Mouse (Mus musculus) frontal cortex, postnatal 36 days (tissue): ENCODE measurements at regions not wholly inside any gene's neighbourhood (a gene's known extent, or its start where the extent isn't known, plus 50 kb on each side); places are given as distances from the start of the nearest gene placed in this dataset.

Experiments used
- DNase-seq, 2 experiments: peaks; one replicate each; pipeline ENCODE4 v3.0.0; 2022; ENCODE audit warnings: low spot score in 2 of 2

DNA sequence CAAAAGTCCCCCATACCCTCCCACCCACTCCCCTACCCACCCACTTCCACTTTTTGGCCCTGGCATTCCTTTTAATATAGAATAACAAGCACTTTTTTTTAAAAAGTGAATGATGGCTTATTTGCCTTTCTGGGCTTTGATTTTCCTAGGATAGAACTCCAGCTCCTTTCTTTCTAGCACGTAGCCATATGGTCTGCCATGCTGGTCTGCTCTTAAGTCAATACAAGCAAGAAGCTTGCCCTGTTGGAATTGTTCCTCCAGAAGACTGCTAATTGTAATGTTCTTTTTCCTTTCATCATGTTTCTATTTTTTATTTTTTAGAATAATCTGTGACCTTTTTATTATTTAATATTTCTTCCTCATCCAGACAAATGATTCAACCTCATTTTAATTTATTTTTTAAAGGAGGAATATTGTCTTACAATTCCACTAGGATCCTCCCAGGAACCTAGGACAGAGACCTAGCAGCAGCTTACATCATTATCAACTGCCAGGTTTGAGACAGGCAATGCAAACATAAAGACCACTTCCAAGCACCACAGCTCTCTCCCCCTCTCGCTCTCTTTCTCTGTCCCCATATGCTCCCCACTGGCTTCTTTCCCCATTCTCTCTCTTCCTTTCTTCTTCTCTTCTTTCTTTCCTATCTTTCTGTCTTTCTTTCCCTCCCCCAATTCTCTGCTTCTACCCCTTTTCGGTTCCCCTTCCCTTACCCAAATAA, 558.9 kb downstream of the Otol1 start:
- no peak for DNase-seq

DNA sequence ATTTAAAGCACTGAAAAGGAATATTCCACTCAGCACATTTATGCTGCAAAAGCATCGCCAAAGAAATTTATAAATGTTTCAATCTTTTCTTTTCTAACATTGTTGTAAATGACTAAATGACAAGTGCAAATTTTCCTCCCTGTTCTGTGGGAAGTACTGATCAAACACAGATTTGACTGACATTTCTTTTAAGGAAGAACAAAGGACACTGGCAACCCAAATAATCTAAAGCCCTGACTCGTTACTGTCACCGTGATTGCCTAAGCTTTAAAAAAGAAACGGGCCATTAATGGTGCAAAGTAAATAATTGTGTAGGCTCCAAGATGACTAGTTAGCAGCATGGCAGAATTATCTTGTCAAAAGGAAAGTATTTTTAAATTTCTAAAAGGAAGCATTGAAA, 587.4 kb downstream of the Otol1 start:
- no peak for DNase-seq
